Mouse (Mus musculus) v-Abl transformed pro-B cells (cell line): ENCODE results near the gene Kcnk5.

ENCODE experiments used
- in situ Hi-C, 2 experiments: fragments of 400-800 bp; cut with MboI; formaldehyde crosslinking; loops; one replicate each; pipeline ENCODE4 v1.15.1; 2025; ENCODE audit not compliant: unreplicated experiment in 2 of 2

The Kcnk5 gene

DNA sequence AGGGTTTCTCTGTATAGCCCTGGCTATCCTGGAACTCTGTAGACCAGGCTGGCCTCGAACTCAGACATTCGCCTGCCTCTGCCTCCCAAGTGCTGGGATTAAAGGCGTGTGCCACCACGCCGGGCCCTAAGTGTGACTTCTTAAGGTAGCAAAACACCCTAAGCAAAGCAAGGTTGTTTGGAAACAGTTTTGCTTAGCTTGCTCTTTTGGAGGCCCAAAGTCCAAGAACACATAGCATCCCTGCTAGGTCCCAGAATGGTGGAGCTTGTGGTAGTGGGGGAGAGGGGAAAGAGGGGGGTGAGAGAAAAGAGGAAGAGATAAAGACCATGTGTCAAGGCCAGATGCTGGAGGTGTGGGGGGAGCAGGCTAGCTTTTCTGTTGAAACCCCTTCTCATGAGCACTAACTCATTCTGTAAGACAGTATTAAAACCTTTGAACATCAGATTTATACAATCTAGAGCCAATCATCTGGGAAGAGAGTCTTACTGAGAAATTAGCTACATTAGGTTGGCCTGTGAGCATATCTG, 21.1 kb upstream of the Kcnk5 start:
- in situ Hi-C loops, result no loop called here

DNA sequence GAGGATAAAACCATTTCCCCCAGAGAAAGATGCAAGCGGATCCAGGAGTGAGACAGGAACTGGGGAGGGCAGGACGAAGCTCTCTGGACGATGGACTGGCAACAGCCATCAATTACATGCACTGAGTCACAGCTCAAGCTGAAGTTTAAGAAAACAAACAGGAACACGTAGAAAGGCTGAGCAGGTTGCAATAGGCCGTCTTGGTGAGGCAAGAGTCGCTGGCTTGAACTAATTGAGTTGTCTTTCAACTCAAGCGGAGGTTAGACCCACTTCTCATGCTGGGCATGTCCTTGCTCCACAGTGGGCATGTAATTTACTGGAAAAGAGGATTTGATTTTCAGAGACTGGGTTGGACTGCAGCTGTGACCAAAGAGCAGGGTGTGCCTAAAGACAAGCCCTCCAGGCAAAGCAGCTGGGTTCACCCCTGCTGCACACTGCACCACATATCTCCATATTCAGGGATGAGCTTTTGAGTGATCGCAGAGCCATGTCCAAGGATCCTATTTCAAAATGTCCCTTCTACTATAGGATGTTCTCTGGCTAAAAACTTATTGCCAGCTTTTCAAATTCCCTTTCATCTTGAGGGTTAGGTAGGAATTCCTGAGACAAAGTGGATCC, 19.6 kb upstream of the Kcnk5 start:
- in situ Hi-C loops, result no loop called here

DNA sequence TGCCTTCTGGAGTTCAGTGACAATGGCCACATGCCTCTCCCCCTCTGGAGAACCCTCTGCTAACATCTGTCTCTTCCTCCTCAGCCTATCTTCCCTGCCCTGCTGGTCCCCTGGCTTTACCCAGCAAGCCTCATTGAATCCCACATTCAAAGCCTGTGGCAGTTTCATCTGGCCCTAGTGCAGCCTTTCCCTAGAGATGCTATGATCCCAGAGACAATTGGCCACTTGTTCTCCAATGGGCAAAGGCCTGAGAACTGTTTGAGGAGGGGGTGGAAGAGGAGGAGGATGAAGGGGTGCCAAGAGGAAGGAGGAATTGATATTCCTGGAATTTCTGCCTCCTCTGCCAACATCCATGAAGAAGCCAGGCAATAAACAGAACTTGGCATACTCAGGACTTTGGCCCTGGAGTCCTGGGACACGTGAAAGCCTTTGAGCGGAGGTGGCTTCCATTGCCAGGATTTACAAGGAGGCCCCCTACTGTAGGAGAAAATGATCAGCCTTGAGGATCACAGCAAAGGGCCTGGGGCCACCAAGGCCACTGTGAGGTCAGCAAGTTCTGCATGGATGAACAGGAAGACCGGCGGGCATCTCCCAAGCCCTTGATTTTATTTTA, 11.6 kb upstream of the Kcnk5 start:
- in situ Hi-C loops, result no loop called here

- in situ Hi-C loops, result no loop called here
These were observed 9.6 kb upstream of the Kcnk5 start for GRCm38 (mm10) chr14:20191136-20191735.

DNA sequence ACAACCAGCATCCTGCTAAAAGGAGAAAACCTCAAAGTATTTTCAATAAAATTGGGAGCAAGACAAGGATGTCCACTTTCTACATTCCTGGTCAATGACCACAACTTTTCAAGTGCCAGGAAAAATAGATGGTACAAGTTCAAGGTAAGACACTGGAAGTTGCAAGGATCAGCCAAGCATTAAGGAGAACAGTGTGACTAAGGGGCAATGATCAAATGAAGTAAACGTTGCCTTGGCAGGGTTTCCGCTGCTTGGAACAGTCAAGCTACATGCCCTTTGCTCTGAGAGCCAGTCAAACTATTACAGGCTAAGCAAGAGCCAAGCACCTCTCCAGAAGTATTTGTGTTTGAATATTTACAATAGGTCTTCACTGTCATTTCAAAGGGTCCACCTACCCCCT, 8.1 kb upstream of the Kcnk5 start:
- in situ Hi-C loops, result no loop called here

GRCm38 (mm10) chr14:20185426-20185825, 3.8 kb upstream of the Kcnk5 start:
- in situ Hi-C loops, result no loop called here

DNA sequence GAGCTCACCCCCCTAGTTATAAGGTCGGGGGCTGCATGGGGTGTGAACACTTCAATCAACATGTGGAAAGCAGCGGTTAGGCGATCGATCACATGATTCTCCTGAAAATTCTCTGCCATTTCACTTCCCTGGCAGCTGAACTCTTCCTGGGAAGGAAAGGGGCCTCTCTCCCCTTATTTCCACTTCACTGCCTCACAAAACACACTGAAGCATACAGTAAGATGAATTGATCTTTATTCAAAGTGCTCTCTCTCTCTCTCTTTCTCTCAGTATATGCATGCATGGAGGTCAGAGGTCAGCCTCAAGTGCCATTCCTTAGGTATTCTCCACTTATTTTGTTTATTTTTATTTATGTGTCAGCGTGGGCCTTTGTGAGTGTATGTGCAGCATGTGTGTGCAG, 2.1 kb upstream of the Kcnk5 start:
- in situ Hi-C loops, result no loop called here

DNA sequence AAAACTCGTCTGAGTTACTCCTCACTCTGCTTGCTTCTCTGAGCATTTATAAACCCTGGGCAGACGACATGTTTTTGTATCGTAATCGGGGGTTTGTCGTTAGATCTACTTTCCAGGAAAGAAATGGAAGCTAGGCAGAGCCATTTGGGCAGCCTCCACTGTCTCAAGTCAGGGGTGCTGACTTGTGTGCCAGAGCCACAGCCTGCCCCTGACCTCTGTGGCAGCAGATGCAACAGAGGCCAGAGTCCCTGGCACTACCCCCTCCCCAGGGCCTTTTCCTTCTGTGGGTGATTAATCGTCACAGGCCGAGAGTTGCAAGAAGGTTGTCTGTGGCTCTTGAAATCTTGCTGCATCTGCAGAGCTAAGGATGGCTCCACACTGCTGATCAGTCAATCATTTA, 987 bp upstream of the Kcnk5 start:
- in situ Hi-C loops, result no loop called here

GRCm38 (mm10) chr14:20180751-20181162, 852 bp downstream of the Kcnk5 start:
- in situ Hi-C loops, result no loop called here

- in situ Hi-C loops, result no loop called here
These were observed 1.3 kb downstream of the Kcnk5 start for GRCm38 (mm10) chr14:20180304-20180703.

DNA sequence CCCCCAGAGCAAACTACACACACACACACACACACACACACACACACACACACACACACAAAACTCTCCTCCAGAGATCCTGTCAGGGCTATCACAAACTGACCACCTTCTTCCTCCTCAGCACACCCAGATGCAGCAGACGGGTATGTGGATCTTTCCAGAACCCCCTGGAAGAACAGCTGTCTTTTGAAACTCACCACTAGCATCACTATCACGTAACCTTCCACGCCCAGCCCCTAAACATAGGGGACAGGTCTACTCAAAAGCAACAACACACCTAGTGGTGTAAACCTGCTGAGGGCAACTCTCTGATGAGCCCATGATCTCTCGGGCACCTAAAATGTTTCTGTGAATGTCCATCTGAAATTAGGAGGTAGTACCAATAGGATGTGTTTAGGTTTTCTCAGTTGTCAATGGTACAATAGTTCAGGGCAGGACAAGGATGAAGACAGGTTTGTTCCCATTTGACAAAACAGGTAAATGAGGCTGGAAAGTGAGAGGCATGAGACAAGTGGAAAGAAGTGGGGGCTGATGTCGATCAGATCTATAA, 1.8 kb downstream of the Kcnk5 start:
- in situ Hi-C loops, result no loop called here

DNA sequence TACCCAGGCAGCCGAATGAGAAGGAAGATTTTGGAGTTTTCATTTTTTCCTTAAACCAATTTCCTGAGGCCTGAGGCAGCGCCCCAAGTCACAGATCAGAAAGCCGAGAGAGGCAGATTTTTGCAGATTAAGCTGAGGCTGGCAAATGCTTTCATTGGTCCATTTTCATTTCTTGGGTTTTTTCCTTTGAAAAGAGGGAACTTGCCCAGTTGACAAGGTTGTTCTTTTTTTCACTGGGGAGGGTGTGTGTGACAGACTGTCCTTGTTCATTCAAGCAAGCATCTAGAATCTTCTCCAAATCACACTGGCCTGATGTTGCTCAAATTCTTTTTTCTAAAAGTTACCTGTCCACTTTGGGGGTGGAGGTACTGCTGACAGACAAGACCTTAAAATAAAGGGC, 2.5 kb downstream of the Kcnk5 start:
- in situ Hi-C loops, result no loop called here

GRCm38 (mm10) chr14:20178593-20178992, 3.0 kb downstream of the Kcnk5 start:
- in situ Hi-C loops, result no loop called here

- in situ Hi-C loops, result no loop called here
These were observed 4.0 kb downstream of the Kcnk5 start for GRCm38 (mm10) chr14:20177494-20178123.

- in situ Hi-C loops, result no loop called here
These were observed 5.9 kb downstream of the Kcnk5 start for GRCm38 (mm10) chr14:20175705-20176104.

- in situ Hi-C loops, result no loop called here
These were observed 6.5 kb downstream of the Kcnk5 start for GRCm38 (mm10) chr14:20175114-20175513.

DNA sequence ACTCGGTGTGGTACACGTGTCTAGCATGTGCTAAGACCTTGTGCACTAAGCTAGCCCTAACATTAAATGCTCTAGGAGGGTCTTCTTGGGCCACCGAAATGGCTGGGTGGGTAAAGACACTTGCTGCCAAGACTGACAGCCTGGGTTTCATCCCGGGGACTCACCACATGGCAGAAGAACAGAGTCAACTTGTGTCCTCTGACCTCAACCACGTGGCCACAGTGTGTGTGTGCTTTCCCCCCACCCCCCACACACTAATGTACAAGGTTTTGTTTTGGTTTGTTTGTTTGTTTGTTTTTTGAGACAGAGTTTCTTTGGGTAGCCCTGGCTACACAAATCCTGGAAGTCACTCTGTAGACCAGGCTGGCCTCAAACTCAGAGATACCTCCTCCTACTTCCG, 6.9 kb downstream of the Kcnk5 start:
- in situ Hi-C loops, result no loop called here

DNA sequence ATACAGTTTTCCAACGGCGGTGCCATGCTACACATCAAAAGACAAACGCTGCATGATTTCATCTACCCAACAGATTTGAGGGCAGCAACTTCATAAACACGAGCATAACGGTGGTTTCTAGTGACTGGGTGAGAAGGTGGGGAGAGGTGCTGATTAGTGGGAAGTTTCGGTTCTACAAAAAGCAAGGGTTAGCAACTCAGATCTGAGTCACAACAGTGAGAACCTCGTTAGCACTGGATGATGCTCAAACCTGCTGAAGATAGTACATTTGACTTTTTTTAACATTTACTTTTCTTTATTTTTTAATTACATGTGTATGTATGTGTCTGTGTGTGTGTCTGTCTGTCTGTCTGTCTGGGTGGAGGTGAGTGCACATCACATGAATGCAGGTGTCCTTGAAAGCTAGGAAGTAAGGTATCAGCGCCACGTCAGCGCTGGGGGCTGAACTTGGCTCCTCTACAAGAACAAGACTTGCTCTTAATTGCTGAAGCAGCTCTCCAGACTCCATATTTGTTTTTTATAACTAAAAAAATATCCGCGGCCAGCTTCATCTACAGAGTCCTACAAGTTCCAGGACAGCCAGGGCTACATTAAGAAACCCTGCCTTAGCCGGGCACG, 7.6 kb downstream of the Kcnk5 start:
- in situ Hi-C loops, result no loop called here

GRCm38 (mm10) chr14:20172924-20173323, 8.7 kb downstream of the Kcnk5 start:
- in situ Hi-C loops, result no loop called here

DNA sequence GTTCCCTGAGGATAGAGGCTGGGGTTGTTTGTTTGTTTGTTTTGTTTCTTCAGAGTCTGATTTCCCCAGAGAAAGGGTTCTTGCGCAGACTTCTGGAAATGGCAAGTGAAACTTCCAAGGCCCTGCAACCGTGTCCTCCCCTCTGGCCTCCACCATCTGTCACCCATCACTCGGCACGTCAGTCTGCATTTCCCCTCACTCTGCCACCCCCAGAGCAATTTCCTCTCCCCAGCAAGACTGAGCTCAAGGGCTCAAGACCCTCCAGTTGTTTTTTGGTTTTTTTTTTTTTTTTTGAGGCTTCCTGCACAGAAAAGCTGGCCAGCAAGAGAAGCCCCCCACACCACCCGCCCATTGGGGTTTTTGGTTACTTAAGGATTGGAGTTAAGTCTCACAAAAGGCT, 9.1 kb downstream of the Kcnk5 start:
- in situ Hi-C loops, result no loop called here

DNA sequence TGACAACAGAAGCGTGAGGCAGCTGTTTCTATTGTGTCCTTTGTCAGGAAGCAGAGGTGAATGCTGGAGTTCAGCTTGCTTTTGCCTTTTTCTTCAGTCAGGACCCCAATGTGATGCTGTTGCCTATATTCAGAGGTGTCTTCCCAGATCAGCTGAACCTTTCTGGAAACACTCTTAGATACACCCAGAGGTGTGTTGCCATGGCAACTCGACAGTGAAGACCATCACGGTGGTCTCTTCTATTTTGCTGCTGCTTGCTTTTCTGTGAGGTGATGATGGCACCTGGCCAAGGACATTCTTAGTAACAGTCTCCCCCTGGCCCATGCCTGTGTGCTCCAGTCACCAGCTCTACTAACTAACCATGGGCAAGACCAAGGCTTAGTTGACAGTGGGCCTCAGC, 9.8 kb downstream of the Kcnk5 start:
- in situ Hi-C loops, result no loop called here
